Mouse (Mus musculus) left cerebral cortex, postnatal 4 days (tissue): ENCODE data around the gene Fuk. TPM values are rescaled to one million over a fixed set of nuclear protein-coding genes. Genes with fewer than 3 reads are reported as not detected.
"Not testable (repeated sequence)": the region's sequence is repeated elsewhere in the genome, so short reads cannot be mapped to it uniquely, and the experiment has no call there.

Source experiments
- DNase-seq: peaks from one replicate; pipeline ENCODE4 v3.0.0-alpha.2; 2022
- intact Hi-C: fragments of 180-260 bp; cut with DNase I; formaldehyde crosslinking; loops from one replicate; pipeline ENCODE4 v1.15.1; 2025
- total RNA-seq, 2 experiments: library from RNA; stranded (reverse); gene quantifications; 2 replicates each; pipeline ENCODE4 v1.2.3; 2021

Gene Fuk
- total RNA-seq, 2 experiments from 2014 or later, result 7.8 to 7.9 TPM

- DNase-seq, result no peak
- intact Hi-C loops, result no loop called here
These were observed 17.9 kb upstream of the Fuk start for GRCm38 (mm10) chr8:110920032-110920772.

- peak; percentile 96 for DNase-seq
- intact Hi-C loops, result no loop called here
These were observed 17.2 kb upstream of the Fuk start, which contains the start of gene St3gal2 for GRCm38 (mm10) chr8:110919341-110920031. Gene St3gal2 (plus strand): TSS chr8:110919922.

- no peak for DNase-seq
- intact Hi-C loops, result no loop called here
These were observed 16.2 kb upstream of the Fuk start for GRCm38 (mm10) chr8:110918460-110918859.

- DNase-seq, result no peak
- intact Hi-C loops, result no loop called here
These were observed 15.7 kb upstream of the Fuk start for GRCm38 (mm10) chr8:110918027-110918426.

- intact Hi-C loops, result no loop called here
These were observed 15.1 kb upstream of the Fuk start for GRCm38 (mm10) chr8:110917415-110917814.

GRCm38 (mm10) chr8:110911576-110912570 is 9.6 kb upstream of the Fuk start:
- DNase-seq, result no peak
- intact Hi-C loops, result no loop called here

More at GRCm38 (mm10) chr8:110917415-110917814, 15.1 kb upstream of the Fuk start:
- DNase-seq, result peak; percentile 62

GRCm38 (mm10) chr8:110909850-110910249 is 7.6 kb upstream of the Fuk start:
- DNase-seq, intact Hi-C loops: not testable (repeated sequence)

- DNase-seq, result no peak
- intact Hi-C loops, result no loop called here
These were observed 4.4 kb upstream of the Fuk start for GRCm38 (mm10) chr8:110906682-110907081.

GRCm38 (mm10) chr8:110905404-110905803 is 3.1 kb upstream of the Fuk start:
- DNase-seq, result no peak
- intact Hi-C loops, result no loop called here

- intact Hi-C loops, result no loop called here
These were observed 284 bp upstream of the Fuk start for GRCm38 (mm10) chr8:110902579-110902965.

GRCm38 (mm10) chr8:110901056-110901455 is 1.2 kb downstream of the Fuk start:
- intact Hi-C loops, result no loop called here
- DNase-seq, result no peak

More at GRCm38 (mm10) chr8:110902579-110902965, 284 bp upstream of the Fuk start:
- DNase-seq, result no peak

GRCm38 (mm10) chr8:110897495-110897894 is 4.8 kb downstream of the Fuk start:
- no peak for DNase-seq
- intact Hi-C loops, result no loop called here

GRCm38 (mm10) chr8:110895812-110896211 is 6.5 kb downstream of the Fuk start:
- intact Hi-C loops, result no loop called here
- no peak for DNase-seq

GRCm38 (mm10) chr8:110895254-110895653 is 7.0 kb downstream of the Fuk start:
- intact Hi-C loops, result no loop called here

GRCm38 (mm10) chr8:110894851-110895250 is 7.4 kb downstream of the Fuk start:
- DNase-seq, result no peak
- intact Hi-C loops, result no loop called here

More at GRCm38 (mm10) chr8:110895254-110895653, 7.0 kb downstream of the Fuk start:
- no peak for DNase-seq

- DNase-seq, result no peak
- intact Hi-C loops, result no loop called here
These were observed 9.4 kb downstream of the Fuk start for GRCm38 (mm10) chr8:110892913-110893312.

- DNase-seq, result no peak
- intact Hi-C loops, result no loop called here
These were observed 10.2 kb downstream of the Fuk start for GRCm38 (mm10) chr8:110892040-110892439.

GRCm38 (mm10) chr8:110889904-110890470 is 12.3 kb downstream of the Fuk start:
- intact Hi-C loops, result no loop called here

GRCm38 (mm10) chr8:110888860-110889259 is 13.4 kb downstream of the Fuk start:
- peak; percentile 89 for DNase-seq
- intact Hi-C loops, result no loop called here

More at GRCm38 (mm10) chr8:110889904-110890470, 12.3 kb downstream of the Fuk start:
- DNase-seq, result no peak

GRCm38 (mm10) chr8:110888441-110888840 is 13.8 kb downstream of the Fuk start:
- DNase-seq, result peak; percentile 69
- intact Hi-C loops, result no loop called here
